Mouse (Mus musculus) kidney, adult 9 months (tissue): Measurements from ENCODE around the gene Wdr17.

Experiments used
- DNase-seq: peaks from one replicate; pipeline ENCODE4 v3.0.0; 2022

Wdr17 gene

DNA sequence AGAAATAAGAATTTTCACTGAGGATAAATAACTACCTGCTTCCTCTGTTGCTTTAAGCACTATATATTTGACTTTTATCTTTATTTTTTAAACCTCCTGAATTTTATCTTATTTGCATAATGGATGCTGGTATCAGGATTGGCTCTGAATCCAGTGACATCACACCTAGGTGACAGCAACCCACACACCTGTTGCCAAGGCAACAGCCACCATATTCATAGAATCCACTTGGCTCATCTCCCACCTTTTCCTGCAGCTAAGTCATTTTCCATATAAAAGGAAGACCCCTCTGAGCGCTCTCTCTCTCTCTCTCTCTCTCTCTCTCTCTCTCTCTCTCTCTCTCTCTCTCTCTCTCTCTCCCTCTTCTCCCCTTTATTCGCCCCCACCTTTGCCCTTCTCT lies 290.0 kb downstream of the Wdr17 start:
- DNase-seq, result no peak

DNA sequence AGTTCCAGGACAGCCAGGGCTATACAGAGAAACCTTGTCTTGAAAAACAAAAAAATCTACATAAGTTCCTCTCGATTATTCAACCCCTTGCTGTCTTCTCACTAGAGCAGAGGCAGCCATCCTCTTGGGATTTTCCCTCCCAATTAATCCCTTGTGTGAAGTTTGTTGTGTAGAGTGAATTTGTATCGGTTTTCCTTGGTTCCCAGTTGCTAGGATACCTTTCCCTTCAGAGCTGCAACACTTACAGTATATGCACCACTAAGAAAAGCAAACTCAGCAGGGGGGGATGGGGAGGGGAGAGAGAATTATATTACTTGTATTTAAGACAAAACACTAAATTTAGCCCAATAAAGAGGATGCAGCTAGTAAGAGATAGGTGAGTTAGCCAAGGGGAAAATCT lies 290.9 kb downstream of the Wdr17 start:
- DNase-seq, result no peak

DNA sequence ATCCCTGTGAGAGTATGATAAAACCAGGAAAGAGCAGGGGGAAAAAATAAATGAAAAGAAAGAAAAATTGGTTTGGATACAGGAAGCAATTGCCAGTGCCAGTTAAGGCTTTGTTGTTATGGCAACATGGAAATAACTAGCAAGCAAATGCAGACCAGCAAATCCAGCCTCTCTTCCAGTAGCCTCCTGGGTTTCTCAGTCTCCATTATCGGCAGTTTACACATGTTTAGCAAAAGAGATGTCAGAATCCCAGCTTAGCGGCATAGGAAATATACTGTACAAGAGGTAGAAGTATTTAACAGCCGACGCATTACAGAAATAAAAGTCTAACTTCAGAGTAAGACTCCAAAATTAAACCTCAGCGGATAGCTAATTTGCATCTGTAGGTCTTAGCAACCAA lies 292.4 kb downstream of the Wdr17 start:
- no peak for DNase-seq

DNA sequence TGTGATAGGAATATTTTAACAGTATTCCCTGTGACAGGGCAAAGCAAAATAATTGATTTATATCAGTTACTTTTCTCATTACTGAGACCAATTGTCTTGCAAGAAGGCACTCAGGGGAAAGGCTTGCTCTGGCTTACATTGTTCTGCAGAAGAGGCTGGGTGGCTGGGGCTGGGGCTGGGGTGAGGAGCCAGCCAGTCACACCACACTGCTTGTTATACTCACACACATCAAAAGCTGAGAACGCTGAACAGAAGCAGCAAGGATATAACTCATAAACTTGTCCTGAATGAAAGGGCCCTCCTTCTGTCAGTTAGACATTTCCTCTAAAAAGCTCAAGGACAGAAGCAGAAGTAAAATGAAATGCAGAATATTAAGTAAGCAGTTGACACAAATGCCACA lies 304.1 kb downstream of the Wdr17 start:
- DNase-seq, result no peak

DNA sequence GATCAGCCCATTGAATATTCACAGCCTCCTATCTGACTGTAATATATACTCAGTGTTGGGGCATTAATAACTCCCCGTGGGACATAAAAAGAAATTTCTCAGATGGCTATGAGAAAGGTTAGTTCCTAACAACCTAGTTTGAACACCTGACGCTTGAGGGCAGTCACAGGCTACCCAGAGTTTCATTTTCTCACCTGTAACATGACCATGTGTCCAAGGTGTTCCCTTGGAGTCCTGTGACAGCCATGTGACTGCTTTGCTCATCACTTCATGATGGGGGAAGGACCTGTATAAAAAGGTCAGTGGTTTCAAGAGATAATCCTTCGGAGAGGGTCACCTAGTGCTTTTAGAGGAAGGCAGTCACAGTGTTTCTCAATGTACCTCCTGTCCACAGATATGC lies 305.5 kb downstream of the Wdr17 start:
- no peak for DNase-seq
